ENCODE assay signal across 11 mouse cellular contexts in the genomic region with DNA sequence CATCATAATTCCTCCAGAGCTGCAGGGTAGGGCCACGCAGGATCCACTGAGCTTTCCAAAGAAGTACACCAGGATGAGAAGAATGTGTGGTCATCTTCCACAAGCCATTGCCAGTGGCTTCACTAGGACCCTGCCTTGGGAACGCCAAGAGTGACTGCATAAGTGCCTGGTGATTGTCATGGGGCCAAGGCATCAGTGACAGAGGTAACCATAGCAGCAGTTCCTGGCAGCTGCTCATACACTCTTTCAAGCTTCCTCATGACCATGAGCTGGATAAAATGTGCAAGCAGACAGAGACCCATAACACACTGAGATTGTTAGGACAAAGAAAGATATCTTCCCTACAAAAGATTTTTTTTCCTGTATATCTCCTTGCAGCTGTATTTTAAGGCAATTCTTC. TPM values are rescaled to one million over a fixed set of nuclear protein-coding genes. Genes with fewer than 3 reads are reported as not detected.
A peak's percentile ranks its signal among the peaks of the same experiment; 100 is the strongest.
DNase-seq lines count a peak whose midpoint lies in the region; ATAC-seq lines count a peak whose summit lies in the region.
"Had no signal": no experiment of that assay in that cellular context is flagged by ENCODE, and none has a peak within 500 bp of the region (broad histone marks: within the 10 kb centered on the region; RNA-seq: fewer than 3 reads in every experiment).

No protein-coding gene starts in this region.

- H3K4me2 ChIP-seq in heart, embryonic 12.5 days, result no peak overlapping the region
- H3K4me2 ChIP-seq: embryonic facial prominence, embryonic 13.5 days; neural tube, embryonic 12.5 days had no signal

- H3K27ac ChIP-seq in heart, embryonic 12.5 days (ENCODE audit: poor library complexity, severe bottlenecking), result no peak overlapping the region
- H3K27ac ChIP-seq: embryonic facial prominence, embryonic 13.5 days; hindbrain, embryonic 10.5 days; neural tube, embryonic 12.5 days had no signal

- no peak overlapping the region for H3K4me3 ChIP-seq in heart, embryonic 12.5 days
- H3K4me3 ChIP-seq: embryonic facial prominence, embryonic 13.5 days; hindbrain, embryonic 10.5 days; neural tube, embryonic 12.5 days had no signal

- DNase-seq in heart, adult 8-10 months (ENCODE audit: low spot score), result peak; percentile 59
- peak; percentile 23 for DNase-seq in urinary bladder, adult 2 months (ENCODE audit: low spot score)
- DNase-seq in urinary bladder, postnatal 36 days (ENCODE audit: low spot score in 2 of 2), result no peak
- peak; percentile 49 to 74 for DNase-seq in heart, postnatal 14 days
- no peak for DNase-seq in thymus, adult 18-20 months
- no peak for DNase-seq in liver

- ATAC-seq in heart, embryonic 12.5 days (ENCODE audit: insufficient number of reproducible peaks, low FRiP score), result no peak

- peaks cover 8% of the 10 kb centered on the region for H3K4me1 ChIP-seq in heart, embryonic 12.5 days (replicated peaks)
- H3K4me1 ChIP-seq: embryonic facial prominence, embryonic 13.5 days had no signal

- intact Hi-C loops in heart, postnatal 14 days (cut with DNase I), result no loop called here

- H3K27me3 ChIP-seq in heart, embryonic 12.5 days (replicated peaks), result no peaks in the 10 kb centered on the region
- H3K27me3 ChIP-seq: embryonic facial prominence, embryonic 13.5 days; neural tube, embryonic 12.5 days had no signal

- WGBS in heart, embryonic 12.5 days, result 50% methylated on average over 2 of the region's 2 CpGs

- H3K9ac ChIP-seq in heart, embryonic 12.5 days, result no peak overlapping the region
- H3K9ac ChIP-seq: embryonic facial prominence, embryonic 13.5 days; neural tube, embryonic 12.5 days had no signal

- no peaks in the 10 kb centered on the region for H3K36me3 ChIP-seq in heart, embryonic 12.5 days
- H3K36me3 ChIP-seq: embryonic facial prominence, embryonic 13.5 days; G1E; hindbrain, embryonic 10.5 days; neural tube, embryonic 12.5 days had no signal

- no peaks in the 10 kb centered on the region for H3K9me3 ChIP-seq in heart, embryonic 12.5 days (replicated peaks)
- H3K9me3 ChIP-seq: embryonic facial prominence, embryonic 13.5 days; G1E; hindbrain, embryonic 10.5 days; neural tube, embryonic 12.5 days had no signal

RNA-seq across cellular contexts. Expression of gene Gstm1, which starts 7.5 kb away (rescaled TPM):
- total RNA-seq in heart, adult 8-10 months (2022), result 100 to 1,000 TPM; 385 to 498 (median 396) TPM
- 28.2 and 35.6 TPM in 2 replicates for polyA plus RNA-seq in heart, embryonic 12.5 days (2016; fragmentation: Nextera tagmentation; extraction: Ambion mirVana)
- polyA plus RNA-seq in urinary bladder, adult 2 months (2012; rRNA removed), result 9,762 and 10,289 TPM in 2 replicates
- total RNA-seq in heart, postnatal 14 days (2021), result 100 to 1,000 TPM in 1 of 2 experiments, 10 to 100 TPM in 1; 94.2 to 113 TPM
- total RNA-seq: G1E had no signal

RNA-seq across cellular contexts. Expression of gene Gstm2, which starts 24.0 kb away (rescaled TPM):
- total RNA-seq in heart, adult 8-10 months (2022), result 100 to 1,000 TPM; 237 to 300 (median 263) TPM
- 39.4 and 39.9 TPM in 2 replicates for polyA plus RNA-seq in heart, embryonic 12.5 days (2016; fragmentation: Nextera tagmentation; extraction: Ambion mirVana)
- 148 and 153 TPM in 2 replicates for polyA plus RNA-seq in urinary bladder, adult 2 months (2012; rRNA removed)
- total RNA-seq in heart, postnatal 14 days (2021), result 10 to 100 TPM; 53.0 to 70.5 TPM
- total RNA-seq: G1E had no signal
- polyA plus RNA-seq: G1E had no signal

RNA-seq across cellular contexts. Expression of gene Gstm4, which starts 34.4 kb away (rescaled TPM):
- total RNA-seq in heart, adult 8-10 months (2022), result 10 to 100 TPM; 12.6 to 14.4 (median 13.3) TPM
- 13.4 and 13.8 TPM in 2 replicates for polyA plus RNA-seq in heart, embryonic 12.5 days (2016; fragmentation: Nextera tagmentation; extraction: Ambion mirVana)
- 128 and 151 TPM in 2 replicates for polyA plus RNA-seq in urinary bladder, adult 2 months (2012; rRNA removed)
- 10 to 100 TPM in 1 of 2 experiments, 1 to 10 TPM in 1; 9.2 to 10.1 TPM for total RNA-seq in heart, postnatal 14 days (2021)
- total RNA-seq: G1E had no signal
- polyA plus RNA-seq: G1E had no signal

RNA-seq across cellular contexts. Expression of gene Gstm3, which starts 41.2 kb away (rescaled TPM):
- total RNA-seq in heart, adult 8-10 months (2022), result not detected
- polyA plus RNA-seq in heart, embryonic 12.5 days (2016; fragmentation: Nextera tagmentation; extraction: Ambion mirVana), result not detected in 2 replicates
- 0.45 and 0.75 TPM in 2 replicates for polyA plus RNA-seq in urinary bladder, adult 2 months (2012; rRNA removed)
- not detected for total RNA-seq in heart, postnatal 14 days (2021)
- total RNA-seq: G1E had no signal
- polyA plus RNA-seq: embryonic facial prominence, embryonic 13.5 days; G1E; hindbrain, embryonic 10.5 days; neural tube, embryonic 12.5 days had no signal

Comparison
In these comparisons a context has a peak if more than half of its experiments do, and no peak if none do; other contexts are left out.
1. DNase-seq: peak in heart, adult 8-10 months (single experiment), urinary bladder, adult 2 months (single experiment) and heart, postnatal 14 days (2 of 2); none in urinary bladder, postnatal 36 days (0 of 2), thymus, adult 18-20 months (0 of 2) and liver (single experiment).